Mouse (Mus musculus): Measurements from ENCODE around the gene Gucy2c.

DNA sequence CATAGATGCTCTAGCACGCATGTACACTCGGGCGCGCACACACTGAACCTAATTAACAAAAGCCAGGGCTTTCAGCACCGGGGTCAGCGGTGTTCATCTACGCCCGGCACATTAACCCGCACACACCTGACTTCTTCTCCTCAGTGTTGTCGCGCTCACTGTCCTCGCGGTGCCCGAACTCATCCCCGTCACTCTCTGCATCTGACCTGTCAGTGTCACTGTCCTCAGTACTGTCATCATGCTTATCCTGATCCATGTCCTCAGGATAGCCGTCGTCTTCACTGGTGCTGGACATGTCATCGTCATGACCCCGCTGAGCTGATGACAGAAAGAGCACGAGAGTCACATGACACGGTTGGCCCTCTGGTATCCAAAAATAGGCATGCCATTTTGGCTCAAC lies 38.8 kb upstream of the Gucy2c start:
- no peak for TF ChIP-seq GATA1 (IDR thresholded peaks at IDR 0.05; ENCODE audit: low read length)
- TF ChIP-seq TAL1 (IDR thresholded peaks at IDR 0.05; ENCODE audit: low read length) = no peak
